Mouse (Mus musculus): ENCODE results near the gene Pdzd7. TPM values are rescaled to one million over a fixed set of nuclear protein-coding genes. Genes with fewer than 3 reads are reported as not detected.

The Pdzd7 gene
- total and polyA plus RNA-seq, 2 experiments from 2014 or later, result 1.9 to 7.7 TPM

- H3K9me3 ChIP-seq (ENCODE audit: low read length), result no peaks in the 10 kb centered on the region
- H3K4me2 ChIP-seq (ENCODE audit: low read depth, low read length), result no peak overlapping the region
- no peaks in the 10 kb centered on the region for H3K27me3 ChIP-seq (ENCODE audit: insufficient read depth, low read length)
- 62% methylated on average over 6 of the region's 6 CpGs for WGBS
- no peaks in the 10 kb centered on the region for H3K36me3 ChIP-seq (ENCODE audit: insufficient read depth, low read length)
- no peak overlapping the region for H3K9ac ChIP-seq (replicated peaks; ENCODE audit: low read length)
- no peak for TF ChIP-seq CTCF (IDR thresholded peaks at IDR 0.05; ENCODE audit: low read depth)
- ATAC-seq (no peak), DNase-seq (ENCODE audit: low spot score) (no peak)
- no peak overlapping the region for H3K4me3 ChIP-seq (ENCODE audit: low read length)
- H3K27ac ChIP-seq, result no peak overlapping the region
- H3K4me1 ChIP-seq (ENCODE audit: insufficient read depth, low read length), result 0 out of 2 replicates have a peak, but pooled peaks cover 2% of the 10 kb centered on the region
Measured at GRCm38 (mm10) chr19:44987851-44988250, 57.7 kb downstream of the Pdzd7 start.

DNA sequence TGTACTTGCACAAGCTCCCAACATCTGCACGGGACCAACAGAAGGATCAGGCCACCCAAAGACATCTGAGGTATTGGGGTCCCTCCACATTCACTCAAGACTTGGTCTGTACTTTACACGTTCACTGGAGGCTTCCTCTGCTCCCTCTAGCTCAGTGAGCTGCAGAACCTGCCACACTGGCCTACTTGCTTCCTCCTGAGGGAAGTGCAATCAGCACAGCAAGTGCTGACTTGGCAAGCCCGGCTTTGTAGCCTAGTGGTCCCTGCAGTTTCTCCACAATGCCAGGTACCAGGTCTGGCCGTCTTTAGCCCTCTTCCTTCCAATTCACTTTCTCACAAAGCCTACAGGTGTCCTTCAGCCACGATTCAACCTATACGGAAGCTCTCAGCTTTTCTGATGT lies 58.5 kb downstream of the Pdzd7 start:
- H3K27ac ChIP-seq, result no peak overlapping the region
- H3K36me3 ChIP-seq (ENCODE audit: insufficient read depth, low read length), result no peaks in the 10 kb centered on the region; the same call in 1 of the 2 replicates
- ATAC-seq (no peak), DNase-seq (ENCODE audit: low spot score) (no peak)
- H3K4me3 ChIP-seq (ENCODE audit: low read length), result no peak overlapping the region
- no peaks in the 10 kb centered on the region for H3K27me3 ChIP-seq (ENCODE audit: insufficient read depth, low read length)
- 71% methylated on average over 6 of the region's 6 CpGs for WGBS
- no peak overlapping the region for H3K9ac ChIP-seq (replicated peaks; ENCODE audit: low read length)
- 0 out of 2 replicates have a peak, but pooled peaks cover 2% of the 10 kb centered on the region for H3K4me1 ChIP-seq (ENCODE audit: insufficient read depth, low read length)
- no peak for TF ChIP-seq CTCF (IDR thresholded peaks at IDR 0.05; ENCODE audit: low read depth)
- H3K4me2 ChIP-seq (ENCODE audit: low read depth, low read length), result no peak overlapping the region
- H3K9me3 ChIP-seq (ENCODE audit: low read length), result no peaks in the 10 kb centered on the region

- no peaks in the 10 kb centered on the region for H3K9me3 ChIP-seq (ENCODE audit: low read length)
- H3K27me3 ChIP-seq (ENCODE audit: insufficient read depth, low read length), result no peaks in the 10 kb centered on the region
- no peak for TF ChIP-seq CTCF (IDR thresholded peaks at IDR 0.05; ENCODE audit: low read depth)
- no peak for DNase-seq (ENCODE audit: low spot score)
- no peak overlapping the region for H3K9ac ChIP-seq (replicated peaks; ENCODE audit: low read length)
- no peak overlapping the region for H3K4me3 ChIP-seq (ENCODE audit: low read length)
- no peak for ATAC-seq
- no peak overlapping the region for H3K27ac ChIP-seq
- WGBS, result 67% methylated on average over 5 of the region's 5 CpGs
- peaks cover 13% of the 10 kb centered on the region; the same call in 1 of the 2 replicates for H3K36me3 ChIP-seq (ENCODE audit: insufficient read depth, low read length)
- no peak overlapping the region for H3K4me2 ChIP-seq (ENCODE audit: low read depth, low read length)
- H3K4me1 ChIP-seq (ENCODE audit: insufficient read depth, low read length), result 0 out of 2 replicates have a peak, but pooled peaks cover 2% of the 10 kb centered on the region
Measured at GRCm38 (mm10) chr19:44985159-44985988, 60.1 kb downstream of the Pdzd7 start.

- Histone ChIP-seq H3K36me3 (ENCODE audit: insufficient read depth, low read length) (peaks cover 20% of the 10 kb centered on the region; the same call in 1 of the 2 replicates), H3K4me3 (ENCODE audit: low read length) (no peak overlapping the region), H3K4me1 (ENCODE audit: insufficient read depth, low read length) (no peaks in the 10 kb centered on the region), H3K27me3 (ENCODE audit: insufficient read depth, low read length) (no peaks in the 10 kb centered on the region), H3K9me3 (ENCODE audit: low read length) (no peaks in the 10 kb centered on the region), H3K4me2 (ENCODE audit: low read depth, low read length) (no peak overlapping the region), H3K9ac (replicated peaks; ENCODE audit: low read length) (no peak overlapping the region), H3K27ac (no peak overlapping the region)
- 95% methylated on average over 4 of the region's 4 CpGs for WGBS
- no peak for DNase-seq (ENCODE audit: low spot score)
- TF ChIP-seq CTCF (IDR thresholded peaks at IDR 0.05; ENCODE audit: low read depth), result no peak
- no peak for ATAC-seq
Measured at GRCm38 (mm10) chr19:44984420-44984819, 61.1 kb downstream of the Pdzd7 start.

DNA sequence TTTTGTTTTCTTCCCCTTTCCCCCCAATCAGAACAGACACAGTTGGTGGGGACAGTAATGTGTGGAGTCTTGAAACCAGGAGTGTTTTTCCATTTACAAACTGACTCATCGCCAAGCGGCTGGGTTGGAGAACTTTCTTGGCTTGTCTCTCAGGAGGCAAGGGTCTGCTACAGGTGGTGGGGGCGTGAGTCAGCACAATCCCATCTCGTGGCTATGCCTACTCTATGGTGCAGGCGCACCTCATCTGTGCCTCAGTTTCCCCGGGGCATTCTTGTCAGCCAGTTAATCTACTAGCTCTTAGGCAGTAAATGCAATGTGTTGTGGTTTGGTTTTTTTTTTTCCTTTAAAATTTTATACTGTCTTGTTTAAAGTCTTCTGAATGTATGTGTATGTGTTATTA lies 62.2 kb downstream of the Pdzd7 start:
- 88% methylated on average over 6 of the region's 6 CpGs for WGBS
- ATAC-seq (no peak), DNase-seq (ENCODE audit: low spot score) (no peak)
- Histone ChIP-seq H3K4me1 (ENCODE audit: insufficient read depth, low read length) (no peaks in the 10 kb centered on the region), H3K9me3 (ENCODE audit: low read length) (no peaks in the 10 kb centered on the region), H3K27me3 (ENCODE audit: insufficient read depth, low read length) (no peaks in the 10 kb centered on the region), H3K9ac (replicated peaks; ENCODE audit: low read length) (no peak overlapping the region), H3K4me2 (ENCODE audit: low read depth, low read length) (no peak overlapping the region), H3K27ac (no peak overlapping the region), H3K4me3 (ENCODE audit: low read length) (no peak overlapping the region), H3K36me3 (ENCODE audit: insufficient read depth, low read length) (peaks cover 23% of the 10 kb centered on the region; the same call in 1 of the 2 replicates)
- no peak for TF ChIP-seq CTCF (IDR thresholded peaks at IDR 0.05; ENCODE audit: low read depth)

GRCm38 (mm10) chr19:44982477-44983115 lies 62.9 kb downstream of the Pdzd7 start:
- Histone ChIP-seq H3K4me1 (ENCODE audit: insufficient read depth, low read length) (no peaks in the 10 kb centered on the region), H3K27ac (no peak overlapping the region), H3K36me3 (ENCODE audit: insufficient read depth, low read length) (peaks cover 28% of the 10 kb centered on the region), H3K4me3 (ENCODE audit: low read length) (no peak overlapping the region), H3K27me3 (ENCODE audit: insufficient read depth, low read length) (no peaks in the 10 kb centered on the region), H3K9ac (replicated peaks; ENCODE audit: low read length) (no peak overlapping the region), H3K4me2 (ENCODE audit: low read depth, low read length) (no peak overlapping the region), H3K9me3 (ENCODE audit: low read length) (no peaks in the 10 kb centered on the region)
- 79% methylated on average over 7 of the region's 7 CpGs for WGBS
- no peak for TF ChIP-seq CTCF (IDR thresholded peaks at IDR 0.05; ENCODE audit: low read depth)
- DNase-seq (ENCODE audit: low spot score) (no peak), ATAC-seq (no peak)
